7 mouse cellular contexts compared by ENCODE assay signal in the genomic region with DNA sequence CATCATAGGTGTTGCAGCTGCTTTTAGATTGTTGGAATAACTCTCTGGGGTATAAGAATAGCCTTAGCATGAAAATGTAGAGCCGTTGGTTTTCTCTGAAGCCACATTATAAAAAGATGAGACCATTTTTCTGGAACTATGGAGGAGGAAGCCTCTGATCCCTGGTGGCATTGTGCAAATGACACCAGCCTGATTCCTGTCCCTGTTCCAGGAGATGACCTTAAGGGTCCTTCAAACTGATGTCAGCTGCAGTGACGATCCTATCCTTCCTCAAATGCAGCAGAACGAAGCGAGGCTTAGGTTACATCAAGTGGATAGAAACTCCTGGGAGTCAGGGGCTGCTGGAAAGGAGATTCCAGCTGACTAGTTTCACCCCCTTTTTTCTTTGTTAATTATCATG.
"Had no signal": no experiment of that assay in that cellular context is flagged by ENCODE, and none has a peak within 500 bp of the region (broad histone marks: within the 10 kb centered on the region; RNA-seq: fewer than 3 reads in every experiment).

No protein-coding gene starts in this region.

- DNase-seq: lung, adult 2 months; lung, postnatal 14 days; lung, postnatal 36 days; right cerebral cortex, postnatal 14 days; thymus, adult 2 months; thymus, postnatal 25 days; thymus, postnatal 4 days had no signal
